21 mouse cellular contexts compared by ENCODE assay signal in the genomic region with DNA sequence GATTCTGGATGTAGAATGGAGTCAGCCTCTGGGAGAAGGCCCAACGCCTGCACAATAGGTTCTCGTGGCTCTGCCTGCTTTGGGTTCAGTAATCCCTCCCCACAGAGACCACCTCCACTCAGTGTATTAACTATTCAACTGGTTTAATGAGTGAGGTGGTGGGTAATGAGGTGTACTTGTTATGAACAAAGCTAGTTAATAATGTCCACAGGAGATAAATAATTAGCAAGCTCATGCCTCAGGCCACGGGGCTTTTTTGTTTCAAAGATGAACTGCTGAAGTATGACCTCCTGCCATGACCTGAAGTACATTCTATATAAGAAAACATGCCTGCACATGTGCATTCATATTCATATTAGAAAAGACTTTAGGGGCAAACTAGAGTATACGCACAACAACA.
DNase-seq lines count a peak whose midpoint lies in the region; ATAC-seq lines count a peak whose summit lies in the region.
"Had no signal": no experiment of that assay in that cellular context is flagged by ENCODE, and none has a peak within 500 bp of the region (broad histone marks: within the 10 kb centered on the region; RNA-seq: fewer than 3 reads in every experiment).

No protein-coding gene starts in this region.

- no peak for ATAC-seq in kidney, embryonic 14.5 days (ENCODE audit: low FRiP score, low TSS enrichment)
- ATAC-seq in intestine, embryonic 16.5 days = no peak
- ATAC-seq: activated CD4-positive, CD25-positive, alpha-beta regulatory T cell, adult 4 months; forebrain, embryonic 14.5 days; forebrain, postnatal 0 days had no signal

- H3K9me3 ChIP-seq in kidney, embryonic 14.5 days (ENCODE audit: control insufficient read depth, low read length) = no peaks in the 10 kb centered on the region
- no peaks in the 10 kb centered on the region for H3K9me3 ChIP-seq in intestine, embryonic 16.5 days (ENCODE audit: control insufficient read depth, low read length)
- H3K9me3 ChIP-seq: forebrain, embryonic 10.5 days; hindbrain, embryonic 12.5 days; hindbrain, embryonic 15.5 days had no signal

- peak; percentile 41 for DNase-seq in kidney, adult 11 months
- DNase-seq in kidney, adult 9 months = peak; percentile 80
- no peak for DNase-seq in kidney, adult 18-20 months
- peak; percentile 19 to 35 for DNase-seq in kidney, postnatal 25 days
- DNase-seq: adrenal gland, adult 8-10 months; adrenal gland, postnatal 25 days; cerebellum, adult 18-20 months; cerebellum, adult 9-10 months; cerebellum, postnatal 14 days; forebrain, postnatal 0 days; gastrocnemius, adult 2 months; gastrocnemius, postnatal 14 days; heart, adult 11 months had no signal

- H3K4me1 ChIP-seq in kidney, embryonic 14.5 days (ENCODE audit: control insufficient read depth, insufficient read depth, low read length) = no peaks in the 10 kb centered on the region
- H3K4me1 ChIP-seq in intestine, embryonic 16.5 days (ENCODE audit: control insufficient read depth, insufficient read depth, low read length) = no peaks in the 10 kb centered on the region
- H3K4me1 ChIP-seq: hindbrain, embryonic 12.5 days; hindbrain, embryonic 15.5 days had no signal

- H3K27me3 ChIP-seq in kidney, embryonic 14.5 days (ENCODE audit: control insufficient read depth, insufficient read depth, low read length) = no peaks in the 10 kb centered on the region
- H3K27me3 ChIP-seq in intestine, embryonic 16.5 days (replicated peaks; ENCODE audit: control insufficient read depth, insufficient read depth, low read length) = no peaks in the 10 kb centered on the region
- H3K27me3 ChIP-seq: hindbrain, embryonic 12.5 days; hindbrain, embryonic 15.5 days had no signal

- no peaks in the 10 kb centered on the region for H3K36me3 ChIP-seq in kidney, embryonic 14.5 days (ENCODE audit: control insufficient read depth, insufficient read depth, low read length)
- H3K36me3 ChIP-seq in intestine, embryonic 16.5 days (ENCODE audit: control insufficient read depth, insufficient read depth, low read length) = no peaks in the 10 kb centered on the region
- H3K36me3 ChIP-seq: forebrain, embryonic 10.5 days; hindbrain, embryonic 12.5 days; hindbrain, embryonic 15.5 days had no signal

- no peak overlapping the region for H3K4me2 ChIP-seq in kidney, embryonic 14.5 days (replicated peaks; ENCODE audit: low read depth, low read length)
- no peak overlapping the region for H3K4me2 ChIP-seq in intestine, embryonic 16.5 days (ENCODE audit: low read depth, low read length)
- H3K4me2 ChIP-seq: heart, embryonic 11.5 days; hindbrain, embryonic 12.5 days; hindbrain, embryonic 15.5 days had no signal

- H3K27ac ChIP-seq in kidney, embryonic 14.5 days (ENCODE audit: low read depth, low read length) = no peak overlapping the region
- H3K27ac ChIP-seq in intestine, embryonic 16.5 days (ENCODE audit: low read length) = no peak overlapping the region
- H3K27ac ChIP-seq: forebrain, embryonic 10.5 days; gastrocnemius, adult 2 months; hindbrain, embryonic 12.5 days; hindbrain, embryonic 15.5 days had no signal

- H3K9ac ChIP-seq in kidney, embryonic 14.5 days (ENCODE audit: low read depth, low read length) = no peak overlapping the region
- no peak overlapping the region for H3K9ac ChIP-seq in intestine, embryonic 16.5 days (ENCODE audit: low read depth, low read length)
- H3K9ac ChIP-seq: forebrain, postnatal 0 days; hindbrain, embryonic 12.5 days; hindbrain, embryonic 15.5 days had no signal

- H3K4me3 ChIP-seq in kidney, embryonic 14.5 days (ENCODE audit: low read length) = no peak overlapping the region
- H3K4me3 ChIP-seq in intestine, embryonic 16.5 days (ENCODE audit: low read length) = no peak overlapping the region
- H3K4me3 ChIP-seq: forebrain, embryonic 10.5 days; gastrocnemius, adult 2 months; hindbrain, embryonic 12.5 days; hindbrain, embryonic 15.5 days had no signal

- WGBS in kidney, embryonic 14.5 days = 80% methylated on average over 4 of the region's 4 CpGs
- WGBS in intestine, embryonic 16.5 days = 78% methylated on average over 4 of the region's 4 CpGs
